Mouse (Mus musculus) erythroblast, embryonic 14.5 days (primary cell): ENCODE measurements around the gene Rbfox2.

Experiments
- GATA1 ChIP-seq: IDR thresholded peaks from 2 replicates; pipeline ENCODE4 v1.6.1; 2012; ENCODE audit warnings: low read length, inconsistent platforms, mixed read lengths
- TAL1 ChIP-seq: IDR thresholded peaks from 3 replicates; pipeline ENCODE4 v1.6.1; 2012; ENCODE audit warnings: low read length, inconsistent platforms, mixed read lengths

DNA sequence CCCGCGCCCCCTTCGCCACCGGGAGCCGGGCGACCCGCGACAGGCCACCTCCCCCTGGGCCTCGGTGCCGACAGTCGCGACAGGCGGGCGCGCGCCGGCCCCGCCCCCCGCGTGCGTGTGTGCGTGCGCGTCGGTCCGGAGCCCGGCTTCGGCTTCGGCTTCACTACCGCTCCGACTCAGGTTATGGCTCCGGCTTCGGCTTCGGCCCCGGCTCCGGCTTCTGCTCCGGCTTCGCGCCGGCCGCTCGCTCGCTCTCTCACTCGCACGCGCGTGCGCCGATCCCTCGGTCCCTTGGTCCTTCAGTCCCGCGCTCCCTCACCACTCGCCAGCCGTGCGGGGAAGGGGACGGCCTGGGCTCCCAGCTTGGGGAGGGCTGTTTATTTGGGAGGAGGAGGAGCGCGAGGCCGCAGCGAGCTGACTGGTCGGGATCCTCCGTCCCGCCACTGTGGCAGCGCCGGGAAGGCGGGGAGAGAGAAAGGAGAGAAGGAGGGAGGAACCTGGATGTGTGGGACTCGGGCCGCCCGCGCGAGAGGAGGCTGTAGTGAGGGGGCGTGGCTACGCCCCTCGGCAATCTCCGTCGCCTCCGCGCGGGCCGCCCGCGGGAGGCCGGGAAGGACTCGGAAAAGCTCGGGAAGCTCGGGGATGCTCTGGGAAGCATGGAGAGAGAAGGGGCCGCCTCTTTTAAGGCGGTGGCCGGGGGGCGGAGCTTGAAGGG, at the start of gene Rbfox2:
- TF ChIP-seq GATA1 (no peak), TAL1 (no peak)
